Mouse (Mus musculus): Measurements from ENCODE around the gene Vmn1r230. TPM values are rescaled to one million over a fixed set of nuclear protein-coding genes. Genes with fewer than 3 reads are reported as not detected.

Vmn1r230 gene
- total RNA-seq (2021) = not detected
- long read RNA-seq, experiment 1 = 0 reads
- long read RNA-seq, experiment 2 = 0 reads

- DNase-seq = no peak
Observed at GRCm38 (mm10) chr17:20840144-20840543, at the start of gene Vmn1r230. Gene Vmn1r230 (plus strand): TSS chr17:20840444.

DNA sequence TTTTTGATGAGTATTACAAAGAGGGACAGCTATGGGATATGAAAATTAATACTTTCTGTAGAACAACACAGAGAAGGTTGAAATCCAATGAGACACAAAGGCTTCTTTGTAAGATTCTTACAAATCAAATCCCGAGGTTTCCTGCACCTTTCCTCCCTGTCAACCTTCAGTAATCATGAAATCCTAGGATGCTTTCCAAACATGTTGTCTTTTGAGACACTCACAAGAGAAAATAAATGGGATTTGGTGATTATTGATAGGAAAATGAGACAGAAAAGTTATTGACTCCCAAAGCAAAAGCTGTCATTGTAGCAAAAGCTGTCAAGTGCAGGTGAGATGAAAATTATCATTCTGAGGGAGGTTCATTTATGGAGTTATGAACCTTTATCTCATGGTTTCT lies 29.0 kb upstream of the Vmn1r230 start, which contains the start of gene Vmn1r229:
Gene Vmn1r229, plus strand, starts transcription at position 301 of the 400 bp plus-strand sequence.
- DNase-seq = no peak

Other genes starting within 250 kb of the Vmn1r230 start
- gene Vmn2r110, start 244.0 kb upstream of the Vmn1r230 start, total RNA-seq (2021) = not detected
- not detected for gene Fpr-rs3, start 215.6 kb upstream of the Vmn1r230 start, total RNA-seq (2021)
- gene Vmn1r226, start 157.6 kb upstream of the Vmn1r230 start, total RNA-seq (2021) = not detected
- not detected for gene Vmn1r227, start 110.6 kb upstream of the Vmn1r230 start, total RNA-seq (2021)
- not detected for gene Vmn1r228, start 54.3 kb upstream of the Vmn1r230 start, total RNA-seq (2021)
- gene Vmn1r229, start 28.9 kb upstream of the Vmn1r230 start, total RNA-seq (2021) = under 1 TPM in 1 of 2 experiments, not detected in 1; 0.03 TPM
- not detected for gene Vmn1r231, start 64.6 kb downstream of the Vmn1r230 start, total RNA-seq (2021)
- not detected for gene Vmn1r232, start 79.3 kb downstream of the Vmn1r230 start, total RNA-seq (2021)
- gene Ppp2r1a, start 104.9 kb downstream of the Vmn1r230 start, total RNA-seq (2021) = 100 to 1,000 TPM; 260 to 272 TPM
- not detected for gene Vmn1r233, start 156.0 kb downstream of the Vmn1r230 start, total RNA-seq (2021)
- gene Zfp160, start 168.5 kb downstream of the Vmn1r230 start, total RNA-seq (2021) = 10 to 100 TPM; 13.7 to 22.3 TPM